Mouse (Mus musculus) liver, embryonic 12.5 days (tissue): ENCODE measurements around the gene Plcb2. TPM values are rescaled to one million over a fixed set of nuclear protein-coding genes. Genes with fewer than 3 reads are reported as not detected.
A peak's percentile ranks its signal among the peaks of the same experiment; 100 is the strongest.

Experiments
- ATAC-seq: fragments of 200-750 bp; cut with Nextera tagmentation; 2 replicates; pipeline ENCODE4 v1.8.0; 2017; ENCODE audit warnings: moderate number of reproducible peaks, mild to moderate bottlenecking, moderate library complexity
- H3K27ac ChIP-seq: fragments of 300-500 bp; sonication (generic); 2 replicates; pipeline ENCODE4 v1.5.1; 2016; ENCODE audit warnings: mild to moderate bottlenecking
- H3K27me3 ChIP-seq: fragments of 300-500 bp; sonication (generic); replicated peaks from 2 replicates; pipeline ENCODE4 v1.6.1; 2016; ENCODE audit warnings: mild to moderate bottlenecking, moderate library complexity
- H3K36me3 ChIP-seq: fragments of 300-500 bp; sonication (generic); 2 replicates; pipeline ENCODE4 v1.6.1; 2016; ENCODE audit warnings: mild to moderate bottlenecking, moderate library complexity
- H3K4me1 ChIP-seq: fragments of 300-500 bp; sonication (generic); 2 replicates; pipeline ENCODE4 v1.6.1; 2016
- H3K4me2 ChIP-seq: fragments of 300-500 bp; sonication (generic); 2 replicates; pipeline ENCODE4 v1.6.1; 2016; ENCODE audit warnings: mild to moderate bottlenecking, moderate library complexity
- H3K4me3 ChIP-seq: fragments of 300-500 bp; sonication (generic); 2 replicates; pipeline ENCODE4 v1.5.1; 2016; ENCODE audit warnings: mild to moderate bottlenecking, moderate library complexity
- H3K9ac ChIP-seq: fragments of 300-500 bp; sonication (generic); 2 replicates; pipeline ENCODE4 v1.6.1; 2016; ENCODE audit warnings: mild to moderate bottlenecking, moderate library complexity
- H3K9me3 ChIP-seq: fragments of 300-500 bp; sonication (generic); replicated peaks from 2 replicates; pipeline ENCODE4 v1.6.1; 2016; ENCODE audit warnings: mild to moderate bottlenecking, moderate library complexity
- WGBS: fragments of 180-500 bp; shearing (Covaris S2); methylation state at CpG from one replicate; pipeline ENCODE4 v1.1.7; 2016; ENCODE audit not compliant: insufficient replicate concordance; 5-methylcytosine and 5-hydroxymethylcytosine counted together
- polyA plus RNA-seq: library from polyadenylated mRNA; unstranded; fragments of >200 nt; fragmentation: Nextera tagmentation; extraction: Ambion mirVana; gene quantifications from 2 replicates; pipeline ENCODE4 v1.2.1, GENCODE M21; 2016

The Plcb2 gene
- polyA plus RNA-seq, 1 experiment from 2014 or later: 2.5 TPM

GRCm38 (mm10) chr2:118747301-118747960 is 19.2 kb upstream of the Plcb2 start:
- H3K4me2 ChIP-seq: peak overlapping the region; percentile 100
- no peak for ATAC-seq
- peaks cover 22% of the 10 kb centered on the region for H3K27me3 ChIP-seq
- 35% methylated on average over 10 of the region's 10 CpGs for WGBS
- peak overlapping the region; percentile 96 for H3K9ac ChIP-seq
- peak overlapping the region; percentile 94 for H3K4me3 ChIP-seq
- H3K36me3 ChIP-seq: peaks cover 33% of the 10 kb centered on the region
- no peaks in the 10 kb centered on the region for H3K9me3 ChIP-seq
- 0 out of 2 replicates have a peak overlapping the region, but pooled peaks have one; percentile 37 for H3K27ac ChIP-seq
- peaks cover 83% of the 10 kb centered on the region for H3K4me1 ChIP-seq

- peaks cover 29% of the 10 kb centered on the region for H3K27me3 ChIP-seq
- H3K4me1 ChIP-seq: peaks cover 71% of the 10 kb centered on the region
- peak overlapping the region; percentile 100 for H3K4me2 ChIP-seq
- no peaks in the 10 kb centered on the region for H3K9me3 ChIP-seq
- peak overlapping the region; percentile 96 for H3K9ac ChIP-seq
- peaks cover 29% of the 10 kb centered on the region for H3K36me3 ChIP-seq
- peak overlapping the region; percentile 94 for H3K4me3 ChIP-seq
- peak overlapping the region; percentile 83 for H3K27ac ChIP-seq
- peak; percentile 46 for ATAC-seq
- WGBS: 2% methylated on average over 100 of the region's 113 CpGs
Observed at GRCm38 (mm10) chr2:118745915-118746901, 18.0 kb upstream of the Plcb2 start.

- no peaks in the 10 kb centered on the region for H3K9me3 ChIP-seq
- H3K4me1 ChIP-seq: peaks cover 64% of the 10 kb centered on the region
- H3K4me2 ChIP-seq: peak within 1 kb of the TSS; percentile 100
- peak within 1 kb of the TSS; percentile 94 for H3K4me3 ChIP-seq
- peaks cover 23% of the 10 kb centered on the region for H3K36me3 ChIP-seq
- peak within 1 kb of the TSS; percentile 83 for H3K27ac ChIP-seq
- peaks cover 29% of the 10 kb centered on the region for H3K27me3 ChIP-seq
- 1% methylated on average over 53 of the region's 57 CpGs for WGBS
- ATAC-seq: peak; percentile 90
- peak within 1 kb of the TSS; percentile 96 for H3K9ac ChIP-seq
Observed at GRCm38 (mm10) chr2:118745232-118745884, 17.1 kb upstream of the Plcb2 start, which contains the start of gene Inafm2. Gene Inafm2, plus strand, starts transcription at chr2:118745758.

DNA sequence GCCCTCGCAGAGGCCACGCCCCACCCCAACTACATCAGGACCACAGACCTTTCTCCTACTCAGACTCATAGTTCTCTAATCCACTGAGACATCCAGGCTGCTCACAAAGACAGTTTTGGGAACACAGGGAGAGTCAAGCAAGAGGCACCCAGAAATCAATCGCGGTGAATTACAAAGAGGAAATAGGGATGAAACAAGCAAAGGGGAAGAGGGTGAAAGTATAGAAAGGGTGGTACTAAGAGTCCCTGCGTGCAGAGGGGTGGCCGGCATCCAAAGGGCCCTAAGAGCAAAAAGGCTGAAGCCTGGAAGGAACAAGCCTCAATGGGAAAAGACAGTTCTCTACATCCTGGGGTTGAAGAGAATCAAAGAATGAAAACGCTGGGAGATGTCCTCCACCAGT is 16.4 kb upstream of the Plcb2 start:
- Histone ChIP-seq H3K27ac (peak overlapping the region; percentile 40; the same call in 1 of the 2 replicates), H3K4me1 (peaks cover 60% of the 10 kb centered on the region)
- WGBS: 16% methylated on average over 7 of the region's 7 CpGs

GRCm38 (mm10) chr2:118743261-118743943 is 15.2 kb upstream of the Plcb2 start:
- peaks cover 47% of the 10 kb centered on the region for H3K4me1 ChIP-seq

More for the DNA sequence above, 16.4 kb upstream of the Plcb2 start:
- H3K4me2 ChIP-seq: peak overlapping the region; percentile 100
- H3K27me3 ChIP-seq: peaks cover 29% of the 10 kb centered on the region
- H3K9me3 ChIP-seq: no peaks in the 10 kb centered on the region
- peaks cover 16% of the 10 kb centered on the region for H3K36me3 ChIP-seq
- ATAC-seq: no peak
- peak overlapping the region; percentile 96; the same call in 1 of the 2 replicates for H3K9ac ChIP-seq
- peak overlapping the region; percentile 94 for H3K4me3 ChIP-seq

DNA sequence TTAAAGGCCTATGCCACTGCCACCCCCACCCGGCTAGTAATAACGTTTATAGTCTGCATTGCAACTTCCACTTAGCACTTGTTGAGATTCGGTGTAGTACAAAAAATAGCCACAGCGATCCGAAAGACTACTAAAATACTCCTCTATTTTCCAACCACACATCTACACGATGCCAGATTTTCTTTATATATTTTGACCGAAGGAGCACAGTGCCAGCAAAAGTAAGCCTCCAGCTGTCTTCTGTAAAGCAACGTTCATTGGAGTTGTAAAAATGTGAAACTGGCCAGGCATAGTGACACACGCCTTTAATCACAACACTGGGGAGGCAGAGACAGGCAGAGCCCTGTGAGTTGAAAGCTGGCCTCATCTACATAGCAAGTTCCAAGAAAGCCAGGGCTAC is 12.9 kb upstream of the Plcb2 start:
- no peak overlapping the region for H3K4me2 ChIP-seq
- no peaks in the 10 kb centered on the region for H3K36me3 ChIP-seq
- no peak for ATAC-seq
- no peak overlapping the region for H3K4me3 ChIP-seq
- H3K9me3 ChIP-seq: no peaks in the 10 kb centered on the region
- H3K4me1 ChIP-seq: peaks cover 25% of the 10 kb centered on the region
- 65% methylated on average over 9 of the region's 9 CpGs for WGBS
- H3K9ac ChIP-seq: no peak overlapping the region
- H3K27ac ChIP-seq: no peak overlapping the region
- H3K27me3 ChIP-seq: peaks cover 37% of the 10 kb centered on the region

More at GRCm38 (mm10) chr2:118743261-118743943, 15.2 kb upstream of the Plcb2 start:
- peaks cover 3% of the 10 kb centered on the region for H3K36me3 ChIP-seq
- H3K27me3 ChIP-seq: peaks cover 35% of the 10 kb centered on the region
- H3K4me2 ChIP-seq: no peak overlapping the region
- no peak overlapping the region for H3K4me3 ChIP-seq
- ATAC-seq: no peak
- 27% methylated on average over 8 of the region's 8 CpGs for WGBS
- no peak overlapping the region for H3K9ac ChIP-seq
- no peaks in the 10 kb centered on the region for H3K9me3 ChIP-seq
- H3K27ac ChIP-seq: no peak overlapping the region

DNA sequence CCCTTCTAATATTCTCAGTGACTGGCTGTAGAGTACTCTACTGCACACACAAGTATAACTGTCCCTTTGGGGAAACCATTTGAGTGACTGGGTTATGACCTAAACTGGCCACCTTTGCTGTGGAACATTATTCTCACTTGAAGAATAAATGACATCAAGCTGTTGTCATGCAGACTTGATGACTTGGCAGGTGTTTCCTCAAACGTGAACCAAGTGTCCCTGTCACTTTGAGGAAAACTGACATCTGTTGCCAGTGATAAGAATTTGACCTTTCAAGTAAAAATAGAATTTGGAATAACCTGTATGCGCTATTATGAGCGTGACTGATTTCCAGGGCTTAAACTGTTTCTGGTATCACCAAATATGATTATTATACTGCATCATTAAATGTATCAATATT is 12.1 kb upstream of the Plcb2 start:
- no peak for ATAC-seq
- peaks cover 41% of the 10 kb centered on the region for H3K27me3 ChIP-seq
- no peaks in the 10 kb centered on the region for H3K36me3 ChIP-seq
- H3K9ac ChIP-seq: no peak overlapping the region
- WGBS: 31% methylated on average over 3 of the region's 3 CpGs
- H3K9me3 ChIP-seq: no peaks in the 10 kb centered on the region
- H3K4me1 ChIP-seq: peaks cover 23% of the 10 kb centered on the region
- H3K4me3 ChIP-seq: no peak overlapping the region
- H3K27ac ChIP-seq: no peak overlapping the region
- H3K4me2 ChIP-seq: no peak overlapping the region

DNA sequence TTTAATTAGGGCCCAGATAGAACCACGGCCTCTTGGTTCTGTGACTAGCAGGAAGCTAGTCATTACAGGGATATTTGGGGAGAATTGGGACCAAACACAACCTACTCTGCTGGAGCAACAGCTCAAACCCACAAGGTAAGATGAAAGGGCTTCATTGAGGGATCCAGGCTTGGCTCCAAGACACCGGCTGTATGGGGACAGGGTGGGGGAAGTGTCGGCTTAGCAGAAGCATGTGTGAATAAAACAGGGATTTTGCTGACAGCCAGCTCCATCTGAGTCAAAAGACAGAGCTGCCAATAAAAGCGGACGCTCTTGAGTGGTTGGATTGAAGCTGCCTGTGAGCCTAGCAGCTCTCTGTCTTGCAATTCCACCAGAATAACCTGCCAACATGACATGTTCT is 5.1 kb upstream of the Plcb2 start:
- 69% methylated on average over 5 of the region's 5 CpGs for WGBS
- peaks cover 11% of the 10 kb centered on the region for H3K4me1 ChIP-seq
- no peak overlapping the region for H3K4me2 ChIP-seq
- H3K27ac ChIP-seq: no peak overlapping the region
- H3K36me3 ChIP-seq: no peaks in the 10 kb centered on the region
- H3K9me3 ChIP-seq: no peaks in the 10 kb centered on the region
- no peak overlapping the region for H3K9ac ChIP-seq
- no peak overlapping the region for H3K4me3 ChIP-seq
- peaks cover 53% of the 10 kb centered on the region for H3K27me3 ChIP-seq
- no peak for ATAC-seq

DNA sequence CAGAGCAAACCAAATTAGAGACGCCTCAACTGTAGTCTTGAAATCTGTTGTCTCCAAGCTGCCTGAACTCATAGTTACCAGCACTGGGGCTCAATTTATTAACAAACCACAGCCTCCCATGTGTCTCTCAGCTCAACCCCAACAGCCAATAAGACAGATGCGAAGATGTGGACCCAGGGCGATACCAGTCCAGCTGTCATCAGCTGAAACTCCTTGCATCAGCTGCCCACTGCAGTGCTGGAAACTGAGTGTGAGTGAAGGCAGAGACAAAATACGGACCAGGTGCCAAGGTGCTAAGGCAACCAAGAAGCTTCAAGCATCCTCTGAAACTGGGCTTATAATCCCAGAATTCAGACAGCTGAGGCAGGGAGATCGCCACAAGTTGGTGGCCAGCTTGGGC is 3.7 kb upstream of the Plcb2 start:
- WGBS: 72% methylated on average over 5 of the region's 5 CpGs
- Histone ChIP-seq H3K4me2 (no peak overlapping the region), H3K4me1 (peaks cover 23% of the 10 kb centered on the region), H3K9ac (no peak overlapping the region), H3K27me3 (peaks cover 67% of the 10 kb centered on the region), H3K4me3 (no peak overlapping the region), H3K27ac (no peak overlapping the region), H3K36me3 (no peaks in the 10 kb centered on the region), H3K9me3 (no peaks in the 10 kb centered on the region)
- ATAC-seq: no peak

DNA sequence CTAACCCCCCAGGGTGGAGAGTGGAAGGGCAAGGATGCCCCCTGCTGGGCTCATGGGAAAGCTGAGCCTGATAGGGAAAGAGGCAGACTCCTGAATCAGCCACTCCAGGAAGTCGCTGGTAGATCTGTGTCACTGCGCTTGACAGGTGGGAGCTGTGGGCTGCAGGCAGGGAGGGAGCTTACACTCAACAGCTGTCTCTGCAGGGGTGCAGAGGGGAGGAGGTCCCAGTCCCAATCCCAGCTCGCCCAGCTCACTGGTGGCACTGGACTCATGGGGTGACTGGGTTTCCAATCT is 2.3 kb upstream of the Plcb2 start:
- Histone ChIP-seq H3K27me3 (peaks cover 61% of the 10 kb centered on the region), H3K4me3 (no peak overlapping the region), H3K9me3 (no peaks in the 10 kb centered on the region), H3K27ac (no peak overlapping the region), H3K36me3 (no peaks in the 10 kb centered on the region), H3K9ac (no peak overlapping the region), H3K4me2 (no peak overlapping the region), H3K4me1 (peaks cover 23% of the 10 kb centered on the region)
- no peak for ATAC-seq
- 6% methylated on average over 3 of the region's 3 CpGs for WGBS

- Histone ChIP-seq H3K27me3 (peaks cover 61% of the 10 kb centered on the region), H3K9ac (no peak overlapping the region), H3K4me2 (no peak overlapping the region), H3K4me3 (no peak overlapping the region), H3K27ac (0 out of 2 replicates have a peak overlapping the region, but pooled peaks have one; percentile 8), H3K36me3 (no peaks in the 10 kb centered on the region), H3K9me3 (no peaks in the 10 kb centered on the region), H3K4me1 (peaks cover 23% of the 10 kb centered on the region)
- 31% methylated on average over 8 of the region's 8 CpGs for WGBS
- no peak for ATAC-seq
Observed at GRCm38 (mm10) chr2:118729816-118730621, 1.8 kb upstream of the Plcb2 start.
